Mouse (Mus musculus) MEL (cell line): ENCODE data around the gene Nucks1. TPM values are rescaled to one million over a fixed set of nuclear protein-coding genes. Genes with fewer than 3 reads are reported as not detected.
A peak's percentile ranks its signal among the peaks of the same experiment; 100 is the strongest.

Experiments used
- DNase-seq: peaks from one replicate; pipeline ENCODE4 v3.0.0; 2011; ENCODE audit warnings: low read depth, low spot score
- H3K27ac ChIP-seq: 2 replicates; pipeline ENCODE4 v1.5.1; 2012; ENCODE audit warnings: low read depth, mild to moderate bottlenecking, control low read depth, low read length, moderate library complexity; ENCODE audit not compliant: control insufficient read depth
- H3K27me3 ChIP-seq, 2 experiments: fragments of 150-350 bp in 1 of 2; sonication (generic) in 1 of 2; 2 replicates each; pipeline ENCODE4 v1.6.1; 2012; ENCODE audit warnings: low read length in 2 of 2, mild to moderate bottlenecking in 2 of 2, improper control_type of control experiment in 1 of 2, moderate library complexity in 1 of 2; ENCODE audit not compliant: insufficient read depth in 2 of 2, control insufficient read depth in 1 of 2
- H3K36me3 ChIP-seq, 2 experiments: 2 replicates each; pipeline ENCODE4 v1.6.1; 2012 to 2014; ENCODE audit warnings: low read length in 2 of 2, improper control_type of control experiment in 1 of 2, inconsistent platforms in 1 of 2, mild to moderate bottlenecking in 1 of 2; ENCODE audit not compliant: insufficient read depth in 2 of 2, control insufficient read depth in 1 of 2
- H3K4me1 ChIP-seq, 2 experiments: fragments of 150-350 bp in 1 of 2; sonication (generic) in 1 of 2; 2 replicates each; pipeline ENCODE4 v1.6.1; 2012; ENCODE audit warnings: low read length in 2 of 2, improper control_type of control experiment in 1 of 2, mild to moderate bottlenecking in 1 of 2; ENCODE audit not compliant: insufficient read depth in 2 of 2, control insufficient read depth in 1 of 2
- H3K4me3 ChIP-seq, 2 experiments: fragments of 150-350 bp in 1 of 2; sonication (generic) in 1 of 2; 2 replicates each; pipeline ENCODE4 v1.5.1; 2012; ENCODE audit warnings: low read depth in 2 of 2, low read length in 2 of 2, mild to moderate bottlenecking in 2 of 2, moderate library complexity in 2 of 2, control low read depth in 1 of 2, improper control_type of control experiment in 1 of 2; ENCODE audit not compliant: control insufficient read depth in 1 of 2, insufficient read depth in 1 of 2
- H3K79me2 ChIP-seq: 2 replicates; pipeline ENCODE4 v1.6.1; 2012; ENCODE audit warnings: mild to moderate bottlenecking, low read length, moderate library complexity; ENCODE audit not compliant: control insufficient read depth, poor library complexity, insufficient read depth
- H3K9ac ChIP-seq: 2 replicates; pipeline ENCODE4 v1.6.1; 2012; ENCODE audit warnings: low read depth, mild to moderate bottlenecking, control low read depth, low read length, moderate library complexity; ENCODE audit not compliant: control insufficient read depth, poor library complexity, severe bottlenecking
- H3K9me3 ChIP-seq: fragments of 150-350 bp; sonication (generic); replicated peaks from 2 replicates; pipeline ENCODE4 v1.6.1; 2012; ENCODE audit warnings: mild to moderate bottlenecking, low read length, improper control_type of control experiment, moderate library complexity; ENCODE audit not compliant: insufficient read depth
- BHLHE40 ChIP-seq: IDR thresholded peaks from 2 replicates; pipeline ENCODE4 v1.6.1; 2012; ENCODE audit warnings: low read depth, mild to moderate bottlenecking, inconsistent platforms, low read length, improper control_type of control experiment, borderline replicate concordance
- CTCF ChIP-seq, 3 experiments: IDR thresholded peaks in 2 of 3; conservative IDR thresholded peaks in 1 of 3; 2 replicates each; pipeline ENCODE4 v1.5.1; 2011 to 2012; ENCODE audit warnings: low read length in 3 of 3, low read depth in 2 of 3, mild to moderate bottlenecking in 2 of 3, improper control_type of control experiment in 1 of 3, inconsistent platforms in 1 of 3, mixed read lengths in 1 of 3, moderate library complexity in 1 of 3; ENCODE audit not compliant: control insufficient read depth in 1 of 3, insufficient read depth in 1 of 3, poor library complexity in 1 of 3, severe bottlenecking in 1 of 3
- EP300 ChIP-seq, 2 experiments: IDR thresholded peaks; 2 replicates each; pipeline ENCODE4 v1.6.1; 2011; ENCODE audit warnings: improper control_type of control experiment in 2 of 2, low read length in 2 of 2, low read depth in 1 of 2, mild to moderate bottlenecking in 1 of 2
- GABPA ChIP-seq: IDR thresholded peaks from 2 replicates; pipeline ENCODE4 v1.6.1; 2012; ENCODE audit warnings: low read depth, mild to moderate bottlenecking, inconsistent platforms, low read length, improper control_type of control experiment, moderate library complexity
- GATA1 ChIP-seq: IDR thresholded peaks from 2 replicates; pipeline ENCODE4 v1.6.1; 2011; ENCODE audit warnings: low read depth, low read length, improper control_type of control experiment
- JUND ChIP-seq: IDR thresholded peaks from 2 replicates; pipeline ENCODE4 v1.6.1; 2011; ENCODE audit warnings: low read depth, mild to moderate bottlenecking, improper control_type of control experiment, low read length
- KAT2A ChIP-seq: conservative IDR thresholded peaks from 2 replicates; pipeline ENCODE4 v1.6.1; 2012; ENCODE audit warnings: low read depth, low read length, improper control_type of control experiment, inconsistent platforms
- MAX ChIP-seq: IDR thresholded peaks from 2 replicates; pipeline ENCODE4 v1.6.1; 2011; ENCODE audit warnings: low read length, improper control_type of control experiment
- MXI1 ChIP-seq: IDR thresholded peaks from 2 replicates; pipeline ENCODE4 v1.6.1; 2011; ENCODE audit warnings: mild to moderate bottlenecking, low read depth, low read length, improper control_type of control experiment
- MYB ChIP-seq: IDR thresholded peaks from 2 replicates; pipeline ENCODE4 v1.6.1; 2011; ENCODE audit warnings: mild to moderate bottlenecking, low read depth, low read length, improper control_type of control experiment
- NRF1 ChIP-seq: IDR thresholded peaks from 2 replicates; pipeline ENCODE4 v1.6.1; 2014; ENCODE audit warnings: low read depth, mild to moderate bottlenecking, inconsistent platforms, low read length, improper control_type of control experiment, moderate library complexity; ENCODE audit not compliant: poor library complexity, insufficient read depth, severe bottlenecking
- POLR2A ChIP-seq, 2 experiments: IDR thresholded peaks; 2 replicates each; pipeline ENCODE4 v1.6.1; 2011 to 2012; ENCODE audit warnings: low read length in 2 of 2, mild to moderate bottlenecking in 2 of 2, control low read depth in 1 of 2, improper control_type of control experiment in 1 of 2, low read depth in 1 of 2, moderate library complexity in 1 of 2; ENCODE audit not compliant: control insufficient read depth in 1 of 2, insufficient read depth in 1 of 2, poor library complexity in 1 of 2
- POLR2AphosphoS2 ChIP-seq: IDR thresholded peaks from 2 replicates; pipeline ENCODE4 v1.6.1; 2011; ENCODE audit warnings: low read length, improper control_type of control experiment
- POLR2AphosphoS5 ChIP-seq: IDR thresholded peaks from 2 replicates; pipeline ENCODE4 v1.6.1; 2012; ENCODE audit warnings: low read depth, borderline replicate concordance, mild to moderate bottlenecking, inconsistent platforms, low read length, moderate library complexity, mixed read lengths
- RAD21 ChIP-seq: IDR thresholded peaks from 2 replicates; pipeline ENCODE4 v1.6.1; 2011; ENCODE audit warnings: mild to moderate bottlenecking, low read depth, low read length, improper control_type of control experiment
- SIN3A ChIP-seq: IDR thresholded peaks from 2 replicates; pipeline ENCODE4 v1.6.1; 2012; ENCODE audit warnings: low read length, improper control_type of control experiment, inconsistent platforms
- SMC3 ChIP-seq: IDR thresholded peaks from 2 replicates; pipeline ENCODE4 v1.6.1; 2011; ENCODE audit warnings: low read depth, low read length, improper control_type of control experiment
- TAL1 ChIP-seq: IDR thresholded peaks from 2 replicates; pipeline ENCODE4 v1.6.1; 2012; ENCODE audit warnings: mild to moderate bottlenecking, inconsistent platforms, low read length, moderate library complexity, mixed read lengths
- TBP ChIP-seq: IDR thresholded peaks from 2 replicates; pipeline ENCODE4 v1.8.0; 2011; ENCODE audit warnings: low read depth, low read length, improper control_type of control experiment
- USF2 ChIP-seq, 2 experiments: IDR thresholded peaks; 2 replicates each; pipeline ENCODE4 v1.6.1; 2011 to 2012; ENCODE audit warnings: improper control_type of control experiment in 2 of 2, low read length in 2 of 2, borderline replicate concordance in 1 of 2, inconsistent platforms in 1 of 2, low read depth in 1 of 2, mild to moderate bottlenecking in 1 of 2; ENCODE audit not compliant: insufficient read depth in 1 of 2
- ZC3H11A ChIP-seq: IDR thresholded peaks from 2 replicates; pipeline ENCODE4 v1.6.1; 2012; ENCODE audit warnings: low read depth, mild to moderate bottlenecking, inconsistent platforms, low read length, improper control_type of control experiment
- ZKSCAN1 ChIP-seq: IDR thresholded peaks from 2 replicates; pipeline ENCODE4 v1.6.1; 2012; ENCODE audit warnings: low read depth, mild to moderate bottlenecking, inconsistent platforms, low read length, improper control_type of control experiment, moderate library complexity
- ZNF384 ChIP-seq: IDR thresholded peaks from 2 replicates; pipeline ENCODE4 v1.6.1; 2012; ENCODE audit warnings: low read depth, mild to moderate bottlenecking, inconsistent platforms, low read length, improper control_type of control experiment
- polyA plus RNA-seq, 2 experiments: library from polyadenylated mRNA; stranded (reverse) in 1 of 2; unstranded in 1 of 2; fragments of >175 nt in 1 of 2; fragments of >200 nt in 1 of 2; gene quantifications; 2 replicates each; pipeline versions ENCODE4 v1.2.1 to v1.2.4; 2012; ENCODE audit warnings: low replicate concordance in 2 of 2, low read depth in 1 of 2; ENCODE audit not compliant: insufficient read length in 2 of 2, insufficient read depth in 1 of 2, missing spikeins in 1 of 2
- total RNA-seq: library from RNA; depleted of rRNA; stranded (reverse); fragments of 300-350 nt; gene quantifications from 2 replicates; pipeline ENCODE4 v1.2.3, GENCODE M21; 2012

Gene Nucks1
- total and polyA plus RNA-seq, 3 experiments: 53.7 to 113 (median 84.0) TPM

DNA sequence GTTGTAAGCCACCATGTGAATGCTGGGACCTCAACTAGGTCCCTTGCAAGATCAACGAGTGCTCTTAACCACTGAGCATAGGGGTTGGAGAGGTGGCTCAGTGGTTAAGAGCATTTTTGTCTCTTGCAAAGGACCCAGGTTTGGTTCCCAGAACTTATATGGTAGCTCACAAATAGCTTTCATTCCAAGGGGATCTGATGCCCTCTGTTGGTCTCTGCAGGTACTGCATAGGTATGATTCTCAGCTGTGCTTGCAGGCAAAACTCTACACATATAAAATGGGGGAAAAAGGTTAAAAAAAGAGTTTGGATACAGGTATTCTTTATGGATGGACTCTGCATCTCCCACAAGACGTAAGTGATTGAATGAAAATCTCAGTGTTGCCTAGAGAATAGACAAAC, 27.5 kb upstream of the Nucks1 start:
- peak; percentile 76 for DNase-seq

DNA sequence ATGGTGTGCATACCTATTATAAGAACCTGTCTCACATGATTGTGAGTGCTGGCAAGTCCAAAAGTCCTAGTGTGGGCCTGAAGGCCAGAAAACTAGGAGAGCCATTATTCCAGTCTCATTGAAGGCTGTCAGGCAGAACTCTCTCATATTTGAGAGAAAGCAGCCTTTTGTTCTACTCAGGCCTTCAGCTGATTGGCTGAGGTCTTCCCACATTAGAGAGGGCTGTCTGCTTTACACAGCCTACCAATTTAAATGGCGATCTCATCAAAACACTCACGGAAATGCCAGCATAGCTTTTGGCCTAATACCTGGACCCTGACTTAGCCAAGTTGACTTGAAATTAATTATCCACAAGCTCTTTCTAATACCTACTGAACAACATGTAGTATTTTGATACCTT, 24.2 kb upstream of the Nucks1 start:
- no peak overlapping the region for H3K27ac ChIP-seq
- DNase-seq: no peak
- peaks cover 3 to 13% of the 10 kb centered on the region in 2 experiments for H3K27me3 ChIP-seq
- no peaks in the 10 kb centered on the region for H3K36me3 ChIP-seq
- H3K4me1 ChIP-seq: peaks cover 2 to 4% of the 10 kb centered on the region in 2 experiments; a peak in 3 of 4 replicates
- no peak for TF ChIP-seq MXI1
- no peak for TF ChIP-seq USF2 (IDR thresholded peaks at IDR 0.05; ENCODE audit: borderline replicate concordance in 1 of 2, insufficient read depth in 1 of 2, low read depth in 1 of 2, low read length in 2 of 2)
- no peak for TF ChIP-seq MAX
- no peak for TF ChIP-seq POLR2AphosphoS5
- TF ChIP-seq GATA1: no peak
- TF ChIP-seq TAL1: no peak
- TF ChIP-seq GABPA: no peak
- no peak for TF ChIP-seq BHLHE40
- no peak for TF ChIP-seq NRF1
- no peak for TF ChIP-seq POLR2A (IDR thresholded peaks at IDR 0.05; ENCODE audit: control insufficient read depth in 1 of 2, insufficient read depth in 1 of 2, low read depth in 1 of 2, low read length in 2 of 2, poor library complexity in 1 of 2)
- no peak for TF ChIP-seq MYB
- TF ChIP-seq TBP: no peak
- TF ChIP-seq SIN3A: no peak
- no peak for TF ChIP-seq JUND
- TF ChIP-seq ZNF384: no peak
- no peak for TF ChIP-seq KAT2A
- no peak for TF ChIP-seq RAD21
- TF ChIP-seq POLR2AphosphoS2: no peak
- TF ChIP-seq ZC3H11A: no peak
- no peak overlapping the region for H3K9ac ChIP-seq
- H3K4me3 ChIP-seq: no peak overlapping the region
- H3K79me2 ChIP-seq: no peaks in the 10 kb centered on the region
- no peaks in the 10 kb centered on the region for H3K9me3 ChIP-seq

More for the DNA sequence above, 27.5 kb upstream of the Nucks1 start:
- Histone ChIP-seq H3K79me2 (no peaks in the 10 kb centered on the region), H3K4me1 (peaks cover 0 to 2% of the 10 kb centered on the region in 2 experiments; a peak in 1 of 4 replicates), H3K27ac (no peak overlapping the region), H3K9me3 (no peaks in the 10 kb centered on the region)
- TF ChIP-seq ZC3H11A (peak; percentile 75), CTCF (IDR thresholded peaks at IDR 0.05 in 2 of 3, conservative IDR thresholded peaks at IDR 0.05 in 1 of 3; ENCODE audit: control insufficient read depth in 1 of 3, insufficient read depth in 1 of 3, low read depth in 2 of 3, low read length in 3 of 3, poor library complexity in 1 of 3, severe bottlenecking in 1 of 3) (peak; percentile 52 to 91 (median 84)), SMC3 (peak; percentile 76), TAL1 (no peak), MXI1 (no peak), EP300 (IDR thresholded peaks at IDR 0.05; ENCODE audit: low read depth in 1 of 2, low read length in 2 of 2) (no peak), ZKSCAN1 (no peak), RAD21 (peak; percentile 84)
- TF ChIP-seq, all 39 proteins: peak for 4
- Histone ChIP-seq H3K27me3 (peaks cover under 1 to 10% of the 10 kb centered on the region in 2 experiments), H3K9ac (no peak overlapping the region), H3K36me3 (no peaks in the 10 kb centered on the region), H3K4me3 (no peak overlapping the region)
